Mouse (Mus musculus): Measurements from ENCODE around the gene Fbxl17.

Gene Fbxl17

DNA sequence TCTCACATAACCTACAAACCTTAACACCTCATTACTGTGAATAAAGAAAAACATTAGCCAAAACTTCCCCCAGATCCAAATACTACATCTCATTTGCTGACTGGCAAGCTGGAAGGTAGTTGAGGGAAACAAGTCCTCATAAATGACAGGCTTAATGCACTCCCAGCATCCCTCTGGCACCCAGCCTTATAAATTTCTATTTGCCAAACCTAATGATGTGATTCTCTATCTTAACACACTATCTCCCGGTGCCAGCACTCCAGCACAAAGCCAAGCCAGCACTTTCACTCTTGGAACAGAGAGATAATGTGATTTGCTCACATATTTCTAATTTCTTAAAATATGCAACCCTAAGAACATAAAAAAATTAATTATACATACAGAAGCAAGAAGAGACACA, 34.6 kb downstream of the Fbxl17 start:
- in situ Hi-C loops (cut with MboI; ENCODE audit: unreplicated experiment in 2 of 2) = no loop called here

DNA sequence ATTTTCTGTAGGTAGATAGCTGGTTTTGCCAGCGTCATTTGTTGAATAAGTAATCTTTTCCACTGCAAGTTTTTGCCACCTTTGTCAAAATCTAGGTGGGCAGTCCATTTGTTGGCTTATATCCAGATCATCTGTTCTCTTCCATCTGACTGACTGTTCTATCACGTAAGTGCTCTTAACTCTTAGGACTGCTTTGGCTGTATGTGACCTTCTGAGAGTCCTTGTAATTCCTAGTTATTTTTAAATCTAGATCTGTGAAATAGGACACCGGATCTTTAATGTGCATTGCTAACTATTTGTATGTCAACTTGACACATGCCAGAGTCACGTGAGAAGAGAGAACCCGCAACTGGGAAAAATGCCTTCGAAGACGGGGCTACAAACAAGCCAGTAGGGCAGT, 37.3 kb downstream of the Fbxl17 start:
- in situ Hi-C loops (cut with MboI; ENCODE audit: unreplicated experiment in 2 of 2) = no loop called here

- in situ Hi-C loops (cut with MboI; ENCODE audit: unreplicated experiment in 2 of 2) = no loop called here
Measured at GRCm38 (mm10) chr17:63459712-63460495, 39.9 kb downstream of the Fbxl17 start.

DNA sequence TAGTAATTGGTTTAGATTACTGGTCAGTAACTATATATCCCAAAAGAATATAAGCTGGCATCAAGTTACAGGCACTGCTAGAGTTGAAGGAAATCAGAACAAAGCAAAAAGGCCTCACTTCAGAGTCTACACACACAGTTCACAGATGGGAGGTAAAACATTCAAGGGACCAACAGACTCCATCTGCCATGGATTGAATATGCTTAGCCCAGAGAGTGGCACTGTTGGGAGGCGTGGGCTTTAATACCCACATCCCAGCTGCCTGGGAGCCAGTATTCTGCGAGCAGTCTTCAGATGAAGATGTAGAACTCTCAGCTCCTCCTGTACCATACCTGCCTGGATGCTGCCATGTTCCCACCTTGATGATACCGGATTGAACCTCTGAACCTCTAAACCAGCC, 41.8 kb downstream of the Fbxl17 start:
- in situ Hi-C loops (cut with MboI; ENCODE audit: unreplicated experiment in 2 of 2) = no loop called here

GRCm38 (mm10) chr17:63451311-63452006, 48.4 kb downstream of the Fbxl17 start:
- in situ Hi-C loops (cut with MboI; ENCODE audit: unreplicated experiment in 2 of 2) = no loop called here

- in situ Hi-C loops (cut with MboI; ENCODE audit: unreplicated experiment in 2 of 2) = no loop called here
Measured at GRCm38 (mm10) chr17:63447691-63448090, 52.1 kb downstream of the Fbxl17 start.

DNA sequence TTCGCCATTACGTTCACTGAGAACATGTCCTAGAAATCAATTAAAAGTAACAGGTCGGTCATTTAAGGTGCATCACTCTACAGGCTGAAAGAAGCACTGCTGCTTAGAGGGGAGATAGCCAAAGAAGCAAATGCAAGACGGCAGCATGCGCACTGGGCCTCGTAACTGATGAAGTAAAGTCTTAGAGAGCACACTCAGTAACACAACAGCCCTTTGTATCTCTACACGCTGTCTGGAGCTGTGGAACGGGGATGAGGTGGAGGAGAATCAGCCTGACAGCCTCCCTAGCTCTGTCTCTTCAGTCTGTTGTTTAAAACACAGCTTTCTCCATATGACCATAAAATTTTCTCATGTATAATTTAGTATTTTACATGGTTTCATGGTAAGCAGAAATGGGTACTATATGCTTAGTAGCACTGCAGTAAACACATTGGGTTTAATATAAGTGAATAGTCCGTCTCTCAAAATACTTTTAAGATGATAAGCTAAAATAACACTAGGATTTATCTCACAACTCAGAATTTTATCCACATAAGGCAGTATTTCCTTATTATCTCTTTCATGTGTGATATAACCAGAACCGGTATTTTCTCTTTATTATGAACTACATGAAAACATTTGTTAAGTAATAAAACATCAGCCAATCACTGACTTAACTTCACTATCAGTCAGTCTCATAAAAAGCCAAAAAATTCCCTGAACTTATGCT, 52.7 kb downstream of the Fbxl17 start:
- in situ Hi-C loops (cut with MboI; ENCODE audit: unreplicated experiment in 2 of 2) = no loop called here

DNA sequence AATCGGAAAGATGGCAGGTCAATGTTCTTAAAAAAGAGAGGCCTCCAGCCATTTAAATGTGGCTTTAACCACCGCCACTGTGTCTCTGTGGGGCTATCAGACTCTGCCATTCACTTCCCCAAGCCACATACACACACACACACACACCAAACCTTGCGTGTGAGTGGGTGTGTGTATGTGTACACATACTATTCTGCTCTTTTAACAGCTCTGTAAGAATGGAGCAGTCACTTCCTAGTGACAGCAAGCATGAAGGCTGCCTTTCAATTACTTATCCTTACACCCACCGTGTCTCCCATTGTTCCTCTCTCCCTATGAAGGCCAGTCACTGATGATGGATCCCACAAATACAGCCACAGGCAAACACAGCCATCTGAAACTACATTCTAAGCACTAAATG, 54.6 kb downstream of the Fbxl17 start:
- in situ Hi-C loops (cut with MboI; ENCODE audit: unreplicated experiment in 2 of 2) = no loop called here

- in situ Hi-C loops (cut with MboI; ENCODE audit: unreplicated experiment in 2 of 2) = no loop called here
Measured at GRCm38 (mm10) chr17:63437424-63437823, 62.4 kb downstream of the Fbxl17 start.

GRCm38 (mm10) chr17:63434081-63434480, 65.7 kb downstream of the Fbxl17 start:
- in situ Hi-C loops (cut with MboI; ENCODE audit: unreplicated experiment in 2 of 2) = no loop called here

- in situ Hi-C loops (cut with MboI; ENCODE audit: unreplicated experiment in 2 of 2) = no loop called here
Measured at GRCm38 (mm10) chr17:63431650-63432049, 68.2 kb downstream of the Fbxl17 start.

DNA sequence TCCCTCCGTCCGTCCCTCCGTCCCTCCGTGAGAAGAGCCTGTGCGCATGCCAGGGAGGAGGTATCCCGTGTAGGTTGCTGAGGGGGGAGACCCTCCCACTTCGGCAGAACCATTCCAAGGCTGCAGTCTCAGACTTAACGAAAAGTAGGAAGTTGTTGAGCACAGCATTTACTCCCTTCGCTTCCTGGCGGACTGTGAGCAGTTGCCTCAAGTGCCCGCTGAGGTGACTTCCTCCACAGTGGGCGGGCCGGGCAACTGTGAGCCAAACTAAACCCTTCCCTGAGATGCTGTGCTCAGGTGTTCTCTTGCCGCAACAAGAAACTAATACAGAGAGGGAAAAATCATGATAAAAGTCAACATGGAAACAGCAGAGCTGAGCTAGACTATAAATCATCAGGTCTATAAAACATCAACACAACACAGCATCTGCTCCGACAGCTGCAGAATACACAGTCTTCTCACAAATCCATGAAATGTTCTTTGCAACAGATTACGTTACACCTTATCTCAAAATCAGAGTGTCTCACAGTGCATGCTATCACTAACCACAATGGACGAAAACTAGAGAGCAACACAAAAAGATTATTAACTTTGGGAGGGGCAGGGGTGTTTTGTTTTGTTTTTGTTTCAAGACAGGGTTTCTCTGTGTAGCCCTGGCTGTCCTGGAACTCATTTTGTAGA, 69.3 kb downstream of the Fbxl17 start:
- in situ Hi-C loops (cut with MboI; ENCODE audit: unreplicated experiment in 2 of 2) = no loop called here

DNA sequence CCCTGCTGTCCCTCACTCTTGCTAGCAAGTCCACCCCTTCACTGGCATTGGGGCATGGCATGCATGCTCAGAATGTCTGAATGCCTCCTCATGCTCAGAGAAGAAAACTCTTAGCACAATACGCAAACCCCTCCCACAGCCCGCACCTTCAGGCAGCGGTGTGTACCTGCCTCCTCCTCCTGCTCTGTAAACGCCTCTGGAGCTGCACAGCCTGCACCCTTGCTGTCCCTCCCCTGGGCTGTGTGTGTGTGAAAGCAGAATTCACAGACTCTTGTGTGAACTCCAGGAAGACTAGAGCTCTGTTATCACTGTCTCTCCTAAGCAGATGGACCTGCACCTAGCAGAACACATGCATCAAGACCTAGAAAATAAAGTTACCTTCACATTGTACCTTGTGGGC, 76.0 kb downstream of the Fbxl17 start:
- in situ Hi-C loops (cut with MboI; ENCODE audit: unreplicated experiment in 2 of 2) = loop anchor here (25.0 kb wide), 2 partner anchors 537 to 1187 kb away; partner anchors contain the start of gene Efna5 (in 1 of the 2)

DNA sequence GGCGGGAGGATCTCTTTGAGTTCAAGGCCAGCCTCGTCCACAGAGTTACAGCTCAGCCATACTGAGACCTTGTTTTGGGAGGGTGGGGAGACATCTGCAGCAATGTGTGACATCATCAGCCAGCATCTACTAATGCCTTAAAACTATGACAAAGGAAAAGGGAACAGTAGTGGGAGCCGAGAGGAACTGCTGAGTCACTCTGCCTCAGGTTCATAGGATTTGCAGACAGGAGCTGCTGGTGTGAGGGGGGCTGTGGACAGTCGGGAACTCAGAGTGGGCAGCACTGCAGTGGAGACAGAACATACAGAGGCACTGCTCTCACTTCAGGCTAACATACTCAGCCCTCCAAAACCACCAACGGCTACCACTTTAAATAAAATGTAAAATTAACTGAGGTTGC, 77.1 kb downstream of the Fbxl17 start:
- in situ Hi-C loops (cut with MboI; ENCODE audit: unreplicated experiment in 2 of 2) = loop anchor here (25.0 kb wide), 2 partner anchors 535 to 1185 kb away; partner anchors contain the start of gene Efna5 (in 1 of the 2)

DNA sequence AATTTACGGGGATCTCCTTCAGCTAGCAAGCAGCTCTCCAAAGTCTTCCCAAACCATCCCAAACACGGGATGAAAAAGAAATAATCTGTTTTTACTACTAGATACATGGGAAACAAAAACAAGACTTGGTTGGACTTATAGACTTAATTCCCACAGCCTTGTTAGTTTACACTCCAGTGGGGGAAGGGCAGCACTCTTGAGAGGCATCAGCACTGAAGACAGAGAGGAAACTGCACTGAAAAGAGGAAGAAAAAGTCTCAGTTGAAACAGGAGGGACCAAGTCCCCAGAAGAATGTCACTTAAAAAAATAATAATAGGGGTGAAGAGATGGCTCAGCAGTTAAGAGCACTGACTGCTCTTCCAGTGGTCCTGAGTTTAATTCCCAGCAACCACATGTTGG, 78.0 kb downstream of the Fbxl17 start:
- in situ Hi-C loops (cut with MboI; ENCODE audit: unreplicated experiment in 2 of 2) = loop anchor here (25.0 kb wide), 2 partner anchors 535 to 1185 kb away; partner anchors contain the start of gene Efna5 (in 1 of the 2)

GRCm38 (mm10) chr17:63419503-63419902, 80.3 kb downstream of the Fbxl17 start:
- in situ Hi-C loops (cut with MboI; ENCODE audit: unreplicated experiment in 2 of 2) = loop anchor here (10.0 to 25.0 kb wide), 4 partner anchors 415 to 1905 kb away; partner anchors contain the start of gene Efna5 (in 1 of the 2)

DNA sequence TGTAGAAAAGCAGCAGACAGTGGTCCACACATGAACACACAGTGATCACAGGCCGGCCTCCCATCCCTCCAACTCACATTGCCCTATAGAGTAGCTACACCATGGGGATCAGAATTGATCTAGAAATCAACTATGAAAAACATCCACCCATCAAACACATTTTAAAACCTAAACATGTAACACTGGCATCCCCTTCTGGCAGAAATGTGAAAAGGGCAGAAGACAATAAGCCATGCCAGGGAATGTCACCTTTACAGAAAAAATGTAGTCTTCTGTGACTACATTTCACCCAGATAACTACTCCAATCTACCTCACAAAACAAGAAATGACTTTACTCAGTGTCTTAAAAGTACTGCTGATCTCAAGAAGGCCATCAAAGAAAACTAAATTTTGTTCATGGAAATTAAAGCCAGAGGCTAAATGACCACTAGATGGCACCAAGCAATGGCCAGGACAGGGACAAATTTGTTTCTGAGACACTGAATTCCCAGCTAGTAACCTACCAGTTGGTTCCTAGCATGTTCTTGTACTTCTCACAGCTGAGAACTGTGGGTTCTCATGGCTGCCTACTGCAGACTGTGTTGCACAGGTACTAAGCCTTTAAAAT, 85.7 kb downstream of the Fbxl17 start:
- in situ Hi-C loops (cut with MboI; ENCODE audit: unreplicated experiment in 2 of 2) = loop anchor here (5.0 to 25.0 kb wide), 7 partner anchors 47 to 1911 kb away; partner anchors contain the start of gene Efna5 (in 1 of the 2)

DNA sequence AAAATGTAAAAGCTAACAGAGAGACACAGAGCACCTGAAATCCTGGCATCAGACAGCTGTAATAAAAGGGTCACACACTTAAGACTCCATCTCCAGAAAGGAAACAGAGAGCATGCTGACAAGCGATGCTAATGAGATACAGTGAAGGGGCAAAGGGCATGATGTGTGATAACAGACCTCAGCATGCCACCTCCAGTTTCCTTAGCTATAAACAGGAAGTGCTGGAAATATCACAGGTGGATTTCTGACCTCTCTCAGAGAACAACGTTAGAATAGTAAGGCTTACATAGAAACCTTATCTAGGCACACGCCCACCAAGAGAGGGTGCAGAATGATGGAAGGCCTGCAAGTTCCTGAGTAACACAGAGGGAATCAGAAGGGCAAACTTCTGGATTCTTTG, 88.3 kb downstream of the Fbxl17 start:
- in situ Hi-C loops (cut with MboI; ENCODE audit: unreplicated experiment in 2 of 2) = loop anchor here (5.0 to 25.0 kb wide), 7 partner anchors 44 to 1913 kb away; partner anchors contain the start of gene Efna5 (in 1 of the 2)

- in situ Hi-C loops (cut with MboI; ENCODE audit: unreplicated experiment in 2 of 2) = loop anchor here (5.0 to 25.0 kb wide), 7 partner anchors 43 to 1915 kb away; partner anchors contain the start of gene Efna5 (in 1 of the 2)
Measured at GRCm38 (mm10) chr17:63410101-63410500, 89.7 kb downstream of the Fbxl17 start.

GRCm38 (mm10) chr17:63405955-63406354, 93.9 kb downstream of the Fbxl17 start:
- in situ Hi-C loops (cut with MboI; ENCODE audit: unreplicated experiment in 2 of 2) = loop anchor here (25.0 kb wide), 2 partner anchors 519 to 1169 kb away; partner anchors contain the start of gene Efna5 (in 1 of the 2)

All from v-Abl transformed pro-B cells (cell line).